Mouse (Mus musculus) small intestine, adult 2 months (tissue): Measurements from ENCODE around the gene Gm38394. TPM values are rescaled to one million over a fixed set of nuclear protein-coding genes. Genes with fewer than 3 reads are reported as not detected.
A peak's percentile ranks its signal among the peaks of the same experiment; 100 is the strongest.
"Not testable (repeated sequence)": the region's sequence is repeated elsewhere in the genome, so short reads cannot be mapped to it uniquely, and the experiment has no call there.

Experiments
- H3K27ac ChIP-seq: fragments of 200-500 bp; 2 replicates; pipeline ENCODE4 v1.5.1; 2012; ENCODE audit warnings: low read depth, low read length, control low read depth, inconsistent platforms; ENCODE audit not compliant: insufficient read depth
- H3K27me3 ChIP-seq: fragments of 200-500 bp; 2 replicates; pipeline ENCODE4 v1.6.1; 2012; ENCODE audit warnings: mild to moderate bottlenecking, moderate library complexity, low read length, inconsistent platforms; ENCODE audit not compliant: control insufficient read depth, insufficient read depth
- H3K36me3 ChIP-seq: fragments of 200-500 bp; 2 replicates; pipeline ENCODE4 v1.6.1; 2012; ENCODE audit warnings: mild to moderate bottlenecking, low read length, control low read depth, inconsistent platforms; ENCODE audit not compliant: control insufficient read depth, insufficient read depth
- H3K4me1 ChIP-seq: fragments of 200-500 bp; 2 replicates; pipeline ENCODE4 v1.6.1; 2012; ENCODE audit warnings: low read length, inconsistent platforms, mixed read lengths; ENCODE audit not compliant: control insufficient read depth, insufficient read depth, insufficient read length
- H3K4me3 ChIP-seq: fragments of 200-500 bp; 2 replicates; pipeline ENCODE4 v1.5.1; 2012; ENCODE audit warnings: low read depth, mild to moderate bottlenecking, control low read depth, inconsistent platforms, low read length, moderate library complexity
- CTCF ChIP-seq: fragments of 200-500 bp; IDR thresholded peaks from 2 replicates; pipeline ENCODE4 v1.5.1; 2012; ENCODE audit warnings: low read depth, mild to moderate bottlenecking, control low read depth, inconsistent platforms, low read length, moderate library complexity, mixed read lengths; ENCODE audit not compliant: insufficient replicate concordance, insufficient read length; ENCODE audit errors: extremely low read depth
- POLR2A ChIP-seq: fragments of 200-500 bp; IDR thresholded peaks from 2 replicates; pipeline ENCODE4 v1.6.1; 2012; ENCODE audit warnings: low read depth, mild to moderate bottlenecking, control low read depth, inconsistent platforms, low read length, moderate library complexity
- WGBS: fragments of 180-500 bp; shearing (Covaris S2); methylation state at CpG from one replicate; pipeline ENCODE4 v1.1.7; 2018; 5-methylcytosine and 5-hydroxymethylcytosine counted together
- polyA plus RNA-seq: library from polyadenylated mRNA; depleted of rRNA; stranded (reverse); fragments of >200 nt; gene quantifications from 2 replicates; pipeline ENCODE4 v1.2.3, GENCODE M21; 2012; rRNA removed

Gm38394 gene
- 0.29 and 1.1 TPM in 2 replicates for polyA plus RNA-seq

DNA sequence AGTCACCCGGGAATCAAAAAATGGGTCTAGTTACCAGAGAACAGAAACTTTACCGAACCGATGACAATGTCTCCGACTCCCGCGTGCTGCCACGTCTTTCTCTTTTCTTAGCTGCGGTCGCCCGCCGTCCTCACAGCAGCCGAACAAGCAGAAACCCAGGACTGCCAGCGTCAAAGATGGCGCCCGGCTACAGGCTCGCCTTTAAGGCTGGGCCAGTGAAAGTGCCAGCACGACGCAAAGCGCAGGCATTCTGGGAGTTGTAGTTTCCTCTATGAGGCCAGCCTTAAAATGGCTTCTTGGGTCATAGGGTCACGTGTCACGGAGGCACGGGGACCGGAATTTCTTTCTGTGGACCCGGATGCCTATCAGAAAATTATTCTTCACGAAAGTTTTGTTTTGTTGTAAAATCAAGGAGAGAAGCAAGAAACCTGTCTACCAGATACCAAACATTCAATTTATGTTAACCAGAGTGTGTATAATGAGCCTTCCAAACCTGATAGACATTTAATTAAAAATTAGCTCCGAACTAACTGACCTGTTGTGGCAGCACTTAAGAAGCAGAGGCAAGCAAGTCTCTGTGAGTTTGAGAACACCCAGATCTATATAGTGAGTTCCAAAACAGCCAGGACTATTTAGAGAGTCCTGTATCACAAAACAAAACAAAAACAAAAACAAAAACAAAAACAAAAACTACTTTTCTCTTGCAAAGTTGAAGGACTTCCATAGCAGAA lies at the start of gene Gm38394:
Gm38394 (minus strand) TSS at position 116 of the 731 bp plus-strand sequence.
- H3K4me1 ChIP-seq: peaks cover 4% of the 10 kb centered on the region; the same call in 1 of the 2 replicates
- 1% methylated on average over 26 of the region's 26 CpGs for WGBS
- H3K27me3 ChIP-seq: no peaks in the 10 kb centered on the region
- H3K4me3 ChIP-seq: peak within 1 kb of the TSS; percentile 73
- H3K36me3 ChIP-seq: peaks cover 23% of the 10 kb centered on the region
- no peak for TF ChIP-seq CTCF
- TF ChIP-seq POLR2A: peak; percentile 90
- peak within 1 kb of the TSS; percentile 75 for H3K27ac ChIP-seq

GRCm38 (mm10) chr1:133710895-133711294 lies 49.8 kb upstream of the Gm38394 start:
- WGBS: 56% methylated on average over 6 of the region's 6 CpGs
- Histone ChIP-seq H3K36me3 (no peaks in the 10 kb centered on the region), H3K27me3 (no peaks in the 10 kb centered on the region), H3K27ac (no peak overlapping the region), H3K4me1 (no peaks in the 10 kb centered on the region), H3K4me3 (no peak overlapping the region)
- TF ChIP-seq CTCF (no peak), POLR2A (no peak)

DNA sequence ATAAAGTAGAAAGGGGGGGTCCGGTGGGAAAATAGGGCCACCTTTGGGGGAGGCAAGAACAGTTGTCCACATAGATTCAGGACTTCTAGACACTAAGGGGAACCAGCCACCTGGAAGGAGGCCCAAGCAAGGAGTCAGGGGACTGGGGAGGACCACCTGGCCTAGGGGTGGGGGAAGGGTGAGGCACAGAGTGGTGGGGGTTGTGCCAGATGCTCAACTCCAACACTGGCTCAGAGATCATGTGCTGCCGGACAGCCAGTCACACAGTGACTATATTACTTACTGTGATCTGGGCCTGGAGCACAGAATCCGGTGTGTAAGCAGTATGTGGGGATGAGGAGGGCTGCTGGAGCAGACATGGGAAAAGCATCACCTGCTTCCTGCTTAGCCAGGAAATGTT lies 48.2 kb upstream of the Gm38394 start:
- TF ChIP-seq POLR2A (no peak), CTCF (no peak)
- Histone ChIP-seq H3K4me3 (no peak overlapping the region), H3K4me1 (no peaks in the 10 kb centered on the region), H3K36me3 (no peaks in the 10 kb centered on the region), H3K27ac (no peak overlapping the region), H3K27me3 (no peaks in the 10 kb centered on the region)
- 84% methylated on average over 3 of the region's 3 CpGs for WGBS

- H3K36me3 ChIP-seq, H3K27ac ChIP-seq, H3K27me3 ChIP-seq, H3K4me3 ChIP-seq, H3K4me1 ChIP-seq: not testable (repeated sequence)
- WGBS: 36% methylated on average over 1 of the region's 2 CpGs
These were observed 40.7 kb upstream of the Gm38394 start for GRCm38 (mm10) chr1:133701824-133702223.

DNA sequence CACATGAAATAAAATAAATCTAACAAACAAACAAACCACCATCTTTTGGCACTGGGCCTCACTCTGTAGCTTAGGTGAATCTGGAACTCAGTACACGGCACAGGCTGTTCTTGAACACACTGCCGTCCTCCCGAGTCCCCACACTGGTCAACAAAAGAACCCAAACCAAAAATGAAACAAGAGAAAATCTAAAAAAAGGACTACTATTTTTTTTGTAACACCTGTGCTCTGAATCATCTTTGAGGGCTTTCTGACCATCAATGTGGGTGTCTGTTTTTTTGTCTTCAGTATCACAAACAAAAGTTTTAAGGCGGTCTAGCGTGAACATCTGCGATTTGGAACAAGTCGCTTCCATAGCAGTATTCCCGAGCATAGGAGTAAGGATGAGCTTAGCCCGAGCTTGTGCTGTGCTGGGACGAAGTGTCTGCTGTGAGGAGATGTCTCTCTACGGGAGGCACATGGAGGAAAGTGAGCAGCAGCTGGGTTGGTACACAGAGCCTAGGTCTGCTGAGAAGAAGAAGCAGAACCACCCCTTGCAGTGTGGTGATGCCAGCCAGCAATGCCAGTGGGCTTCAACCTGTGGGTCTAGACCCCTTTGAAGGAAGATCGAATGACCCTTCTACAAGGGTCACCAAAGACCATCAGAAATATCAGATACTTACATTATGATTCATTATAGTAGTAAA lies 37.0 kb upstream of the Gm38394 start:
- Histone ChIP-seq H3K4me1 (peaks cover 24% of the 10 kb centered on the region), H3K4me3 (no peak overlapping the region), H3K36me3 (no peaks in the 10 kb centered on the region), H3K27me3 (no peaks in the 10 kb centered on the region), H3K27ac (peak overlapping the region; percentile 55)
- WGBS: 90% methylated on average over 12 of the region's 12 CpGs
- TF ChIP-seq POLR2A: no peak
- no peak for TF ChIP-seq CTCF

- Histone ChIP-seq H3K27ac (no peak overlapping the region), H3K4me1 (peaks cover 24% of the 10 kb centered on the region), H3K4me3 (no peak overlapping the region), H3K27me3 (no peaks in the 10 kb centered on the region), H3K36me3 (no peaks in the 10 kb centered on the region)
- WGBS: 13% methylated on average over 7 of the region's 7 CpGs
- TF ChIP-seq CTCF (no peak), POLR2A (no peak)
These were observed 34.8 kb upstream of the Gm38394 start for GRCm38 (mm10) chr1:133695901-133696300.

GRCm38 (mm10) chr1:133694876-133695275 lies 33.8 kb upstream of the Gm38394 start:
- H3K4me3 ChIP-seq: no peak overlapping the region
- H3K27me3 ChIP-seq: no peaks in the 10 kb centered on the region
- WGBS: 73% methylated on average over 1 of the region's 1 CpGs
- H3K36me3 ChIP-seq: no peaks in the 10 kb centered on the region
- peak overlapping the region; percentile 84 for H3K27ac ChIP-seq
- peaks cover 24% of the 10 kb centered on the region for H3K4me1 ChIP-seq
- TF ChIP-seq POLR2A: no peak
- TF ChIP-seq CTCF: no peak
